Mouse (Mus musculus): ENCODE results near the gene Robo4.

The Robo4 gene

DNA sequence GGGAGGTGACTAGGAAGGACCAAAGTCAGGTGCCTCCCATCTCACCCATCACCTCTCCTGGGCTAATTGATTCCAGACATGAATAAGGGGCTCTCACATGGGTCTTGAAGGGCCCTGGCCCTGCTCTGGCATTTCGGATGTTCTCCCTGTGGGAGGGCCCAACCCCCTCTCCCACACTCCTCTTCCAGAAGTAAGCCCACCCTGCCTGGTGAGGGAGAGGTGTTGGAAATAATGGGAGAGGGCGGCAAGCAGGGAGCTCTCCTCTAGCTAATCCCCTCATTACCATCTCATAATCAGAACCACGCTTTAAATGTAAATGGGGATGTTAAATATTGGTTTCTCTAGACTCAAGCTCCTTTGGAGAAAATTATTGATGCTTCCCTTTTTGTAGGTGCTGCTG lies 53.3 kb downstream of the Robo4 start:
- no peak for DNase-seq (ENCODE audit: low read depth)

DNA sequence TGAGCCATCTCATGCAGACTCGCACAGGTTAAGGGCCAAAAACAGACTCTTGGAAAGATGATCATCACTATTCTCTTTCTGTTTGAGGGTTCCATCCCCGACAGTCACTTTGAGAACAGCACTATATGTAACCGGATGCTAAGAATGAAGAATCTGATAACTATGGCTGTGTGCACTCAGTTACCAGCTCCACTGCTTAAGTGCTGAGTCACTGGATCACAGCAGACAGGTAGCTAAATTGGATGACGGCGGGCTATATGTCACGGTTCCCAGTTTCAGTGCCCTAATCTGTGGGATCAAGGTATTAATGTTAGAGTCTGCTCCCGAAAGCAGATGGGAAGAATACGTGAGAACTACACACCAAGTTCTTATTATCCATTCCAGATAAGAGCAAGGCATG lies 54.2 kb downstream of the Robo4 start:
- DNase-seq (ENCODE audit: low read depth), result no peak

DNA sequence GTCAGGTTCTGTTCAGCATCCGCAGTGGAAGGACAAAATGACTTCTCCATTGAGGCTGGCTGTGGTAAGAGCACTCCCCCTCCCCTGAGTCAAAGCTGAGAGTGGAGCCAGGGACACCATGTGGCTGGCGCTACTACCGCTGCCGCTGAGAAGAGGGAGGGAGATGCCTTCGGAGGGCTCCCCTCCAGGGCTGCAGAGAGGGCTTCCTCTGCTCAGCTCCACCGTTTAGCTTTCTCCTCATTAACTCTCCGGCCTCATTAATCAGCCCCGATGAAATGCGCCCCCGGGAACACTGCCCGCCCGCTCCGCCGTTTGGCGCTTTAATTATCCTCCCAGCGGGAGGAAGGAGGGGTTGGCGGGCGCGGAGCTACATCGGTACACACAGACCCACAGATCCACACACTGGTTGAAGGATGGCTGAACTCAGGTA lies 54.8 kb downstream of the Robo4 start:
- DNase-seq (ENCODE audit: low read depth), result no peak

DNA sequence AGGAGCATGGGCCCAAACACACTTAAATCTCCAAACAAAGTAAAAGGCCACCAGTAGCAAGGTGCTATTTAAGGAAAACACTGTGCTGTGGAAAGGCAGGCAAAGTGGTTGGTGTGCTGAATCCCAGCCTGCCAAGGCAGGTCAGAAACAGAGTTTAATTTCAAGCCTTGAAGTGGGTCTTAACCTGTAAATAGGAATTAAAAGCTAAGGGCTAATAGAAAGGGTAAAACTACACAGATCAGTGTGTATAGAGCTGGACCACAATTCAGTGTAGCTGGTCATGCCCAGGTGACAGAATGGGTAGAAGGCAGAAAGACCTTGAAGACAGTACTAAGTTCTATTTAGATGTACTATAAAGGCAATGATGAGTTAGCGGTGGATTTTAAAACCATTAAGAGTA lies 55.5 kb downstream of the Robo4 start:
- DNase-seq (ENCODE audit: low read depth), result no peak

DNA sequence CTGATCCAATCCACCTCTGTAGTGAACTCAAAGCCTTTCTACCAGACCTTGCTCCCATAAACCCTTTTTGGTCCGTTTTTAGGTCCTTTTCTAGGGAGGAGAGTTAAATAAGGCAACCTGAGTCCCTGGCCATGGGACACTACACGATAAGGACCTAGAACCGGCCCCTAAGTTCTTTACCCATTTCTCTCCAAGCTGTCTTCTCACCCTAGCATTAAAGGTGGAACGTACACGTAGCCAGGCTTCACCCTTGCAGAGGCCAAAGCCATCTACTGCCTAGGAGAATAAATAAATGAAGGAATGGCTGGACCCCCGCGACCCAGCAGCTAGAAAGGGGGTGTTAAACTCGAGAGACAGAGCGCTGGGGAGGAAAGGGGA lies 58.0 kb downstream of the Robo4 start:
- no peak for DNase-seq (ENCODE audit: low read depth)

DNA sequence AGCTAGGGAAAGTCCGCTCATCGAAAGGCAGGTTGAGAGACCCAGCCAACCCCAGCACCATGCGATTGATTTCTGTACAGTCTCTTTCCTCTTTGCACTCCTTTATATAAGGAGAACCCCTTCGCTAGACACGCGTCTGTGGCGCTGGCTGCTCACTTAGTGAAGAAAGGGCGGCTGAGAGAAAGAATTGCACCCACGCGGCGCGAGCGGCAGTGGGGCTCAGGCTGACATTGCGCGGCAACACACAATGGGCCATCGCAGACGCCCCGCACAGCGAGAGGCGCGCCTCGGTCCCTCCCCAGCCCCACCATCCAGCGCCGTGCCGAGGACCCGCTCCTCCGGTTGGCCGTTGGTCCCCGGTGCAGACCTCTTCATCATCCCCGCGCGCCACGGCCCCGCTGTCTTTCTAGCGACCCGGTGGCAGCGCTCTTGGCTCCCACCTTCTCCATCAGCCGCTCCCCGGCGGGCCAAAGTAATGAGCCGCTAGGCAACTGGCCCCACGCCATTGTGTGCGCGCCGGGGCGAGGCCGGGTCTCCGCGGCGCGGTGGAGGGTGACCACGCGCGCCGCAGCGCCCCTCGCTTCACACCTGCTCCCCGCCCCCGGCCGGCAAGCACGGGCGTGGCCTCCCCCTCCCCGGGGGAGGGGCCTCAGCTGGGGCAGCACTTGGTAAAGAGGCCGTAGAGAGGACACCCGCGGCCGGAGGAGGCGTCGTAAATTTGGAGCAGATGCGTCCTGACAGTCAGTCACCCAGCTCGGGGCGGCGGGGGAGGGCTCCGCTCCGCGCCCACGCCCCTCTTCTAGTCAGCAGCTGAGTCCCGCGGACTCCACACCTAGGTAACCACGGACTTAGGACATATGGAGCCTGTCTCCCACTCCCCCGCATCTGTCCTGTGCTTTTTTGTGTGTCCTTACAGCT lies 58.6 kb downstream of the Robo4 start:
- DNase-seq (ENCODE audit: low read depth), result no peak

DNA sequence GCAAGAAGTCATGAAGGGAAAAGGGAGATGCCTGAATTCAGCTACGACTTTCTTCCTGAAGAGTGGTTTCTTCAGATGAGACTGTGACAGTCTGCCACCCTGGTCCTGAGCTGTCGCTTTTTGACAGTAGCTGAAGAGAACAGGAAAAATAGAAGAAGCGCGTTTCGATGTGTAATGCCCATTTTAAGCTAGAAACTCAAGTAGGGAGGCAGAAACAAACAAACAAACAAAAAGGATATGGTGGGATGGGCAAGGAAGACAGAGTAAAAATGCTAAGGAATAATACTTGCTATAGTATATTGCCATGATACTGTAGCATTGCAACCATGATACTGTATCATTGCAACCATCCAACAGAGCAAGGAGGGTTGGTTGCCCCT lies 59.3 kb downstream of the Robo4 start:
- no peak for DNase-seq (ENCODE audit: low read depth)

DNA sequence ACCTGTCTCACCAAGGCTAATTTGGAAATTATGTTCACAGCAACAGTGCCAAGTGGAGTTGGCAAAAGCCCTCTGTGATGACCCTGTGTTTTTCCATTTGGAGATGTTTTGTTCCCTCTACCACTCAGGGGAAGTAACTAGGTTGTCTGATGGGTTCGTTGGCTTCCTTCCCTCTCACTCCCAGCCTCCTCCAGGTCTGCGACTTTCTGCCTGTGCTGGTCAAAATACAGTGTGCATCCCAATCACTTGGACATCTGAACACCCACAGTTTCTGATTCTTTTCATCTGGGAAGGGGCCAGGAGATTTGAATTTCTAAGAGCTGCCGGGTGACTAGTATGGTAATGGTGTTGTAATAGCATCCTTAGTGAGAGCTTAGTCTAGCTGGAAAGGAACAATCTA lies 59.9 kb downstream of the Robo4 start:
- no peak for DNase-seq (ENCODE audit: low read depth)

DNA sequence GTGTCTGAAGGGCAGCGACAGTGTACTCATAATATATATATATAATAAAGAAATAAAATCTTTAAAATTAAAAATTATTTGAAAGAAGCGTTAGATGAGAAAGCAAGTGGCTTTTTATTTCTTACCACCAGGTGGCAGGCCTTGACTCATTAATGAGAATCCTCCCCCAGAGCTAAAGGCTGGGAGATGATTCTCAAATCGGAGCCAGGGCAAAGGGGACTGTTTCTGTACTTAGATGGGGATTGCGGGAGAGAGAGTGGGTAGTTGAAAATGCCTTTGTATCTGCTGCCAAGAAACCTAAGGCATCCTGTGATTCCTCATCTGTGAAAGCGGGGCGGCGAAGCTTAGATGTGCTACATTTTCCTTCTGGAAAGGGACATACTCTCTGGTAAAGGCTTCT lies 61.1 kb downstream of the Robo4 start:
- DNase-seq (ENCODE audit: low read depth), result peak; percentile 71

All from NIH3T3 (cell line).